Mouse (Mus musculus) liver, embryonic 16.5 days (tissue): ENCODE measurements around the gene Lrch1. TPM values are rescaled to one million over a fixed set of nuclear protein-coding genes. Genes with fewer than 3 reads are reported as not detected.

Experiments used
- ATAC-seq: fragments of 200-750 bp; cut with Nextera tagmentation; 2 replicates; pipeline ENCODE4 v1.8.0; 2017; ENCODE audit warnings: low read depth, mild to moderate bottlenecking, moderate number of reproducible peaks, moderate library complexity
- H3K27ac ChIP-seq: fragments of 300-500 bp; sonication (generic); 2 replicates; pipeline ENCODE4 v1.5.1; 2014; ENCODE audit warnings: mild to moderate bottlenecking, low read length
- H3K27me3 ChIP-seq: fragments of 300-500 bp; sonication (generic); 2 replicates; pipeline ENCODE4 v1.6.1; 2014; ENCODE audit warnings: low read depth, low read length, mixed read lengths; ENCODE audit not compliant: control insufficient read depth, insufficient read depth
- H3K36me3 ChIP-seq: fragments of 300-500 bp; sonication (generic); 2 replicates; pipeline ENCODE4 v1.6.1; 2014; ENCODE audit warnings: mild to moderate bottlenecking; ENCODE audit not compliant: control insufficient read depth, insufficient read depth
- H3K4me1 ChIP-seq: fragments of 300-500 bp; sonication (generic); 2 replicates; pipeline ENCODE4 v1.6.1; 2014; ENCODE audit warnings: low read depth, low read length, mixed read lengths; ENCODE audit not compliant: control insufficient read depth
- H3K4me2 ChIP-seq: fragments of 300-500 bp; sonication (generic); 2 replicates; pipeline ENCODE4 v1.6.1; 2014; ENCODE audit warnings: low read depth, low read length, mixed read lengths
- H3K4me3 ChIP-seq: fragments of 300-500 bp; sonication (generic); 2 replicates; pipeline ENCODE4 v1.5.1; 2014; ENCODE audit warnings: low read depth, mild to moderate bottlenecking, low read length
- H3K9ac ChIP-seq: fragments of 300-500 bp; sonication (generic); 2 replicates; pipeline ENCODE4 v1.6.1; 2014; ENCODE audit warnings: low read depth, low read length
- H3K9me3 ChIP-seq: fragments of 300-500 bp; sonication (generic); replicated peaks from 2 replicates; pipeline ENCODE4 v1.6.1; 2016; ENCODE audit warnings: low read length; ENCODE audit not compliant: control insufficient read depth
- WGBS: fragments of 180-500 bp; shearing (Covaris S2); extraction: QIAGEN DNeasy Blood & Tissue Kit; methylation state at CpG from one replicate; pipeline ENCODE4 v1.1.7; 2014; ENCODE audit not compliant: insufficient replicate concordance; 5-methylcytosine and 5-hydroxymethylcytosine counted together
- polyA plus RNA-seq: library from polyadenylated mRNA; unstranded; fragments of >200 nt; fragmentation: Nextera tagmentation; extraction: Ambion mirVana; gene quantifications from 2 replicates; pipeline ENCODE4 v1.2.1, GENCODE M21; 2015

The Lrch1 gene
- polyA plus RNA-seq, 1 experiment from 2014 or later: 4.5 TPM

GRCm38 (mm10) chr14:74788766-74789165 lies 158.9 kb downstream of the Lrch1 start:
- WGBS: 70% methylated on average over 8 of the region's 8 CpGs
- no peak for ATAC-seq
- H3K27me3 ChIP-seq: no peaks in the 10 kb centered on the region
- no peak overlapping the region for H3K4me3 ChIP-seq
- no peaks in the 10 kb centered on the region for H3K4me1 ChIP-seq
- no peak overlapping the region for H3K4me2 ChIP-seq
- H3K27ac ChIP-seq: no peak overlapping the region
- no peak overlapping the region for H3K9ac ChIP-seq
- H3K36me3 ChIP-seq: peaks cover 7% of the 10 kb centered on the region
- no peaks in the 10 kb centered on the region for H3K9me3 ChIP-seq

GRCm38 (mm10) chr14:74787717-74788116 lies 160.0 kb downstream of the Lrch1 start:
- no peaks in the 10 kb centered on the region for H3K27me3 ChIP-seq
- no peaks in the 10 kb centered on the region for H3K4me1 ChIP-seq
- no peak overlapping the region for H3K4me2 ChIP-seq
- 83% methylated on average over 3 of the region's 3 CpGs for WGBS
- H3K36me3 ChIP-seq: peaks cover 12% of the 10 kb centered on the region
- H3K9ac ChIP-seq: no peak overlapping the region
- no peak overlapping the region for H3K27ac ChIP-seq
- no peak for ATAC-seq
- H3K9me3 ChIP-seq: no peaks in the 10 kb centered on the region
- H3K4me3 ChIP-seq: no peak overlapping the region

GRCm38 (mm10) chr14:74784243-74784934 lies 163.3 kb downstream of the Lrch1 start:
- H3K4me2 ChIP-seq: no peak overlapping the region
- H3K9me3 ChIP-seq: no peaks in the 10 kb centered on the region
- no peak overlapping the region for H3K4me3 ChIP-seq
- 80% methylated on average over 11 of the region's 11 CpGs for WGBS
- no peak overlapping the region for H3K9ac ChIP-seq
- H3K27ac ChIP-seq: no peak overlapping the region
- H3K4me1 ChIP-seq: no peaks in the 10 kb centered on the region
- H3K36me3 ChIP-seq: peaks cover 12% of the 10 kb centered on the region
- no peaks in the 10 kb centered on the region for H3K27me3 ChIP-seq
- no peak for ATAC-seq

- Histone ChIP-seq H3K36me3 (peaks cover 8% of the 10 kb centered on the region), H3K9me3 (no peaks in the 10 kb centered on the region), H3K27ac (no peak overlapping the region), H3K4me3 (no peak overlapping the region), H3K27me3 (no peaks in the 10 kb centered on the region), H3K9ac (no peak overlapping the region), H3K4me2 (no peak overlapping the region), H3K4me1 (no peaks in the 10 kb centered on the region)
- ATAC-seq: no peak
- WGBS: 57% methylated on average over 10 of the region's 10 CpGs
These were observed 173.5 kb downstream of the Lrch1 start for GRCm38 (mm10) chr14:74774046-74774619.

- no peak overlapping the region for H3K9ac ChIP-seq
- no peaks in the 10 kb centered on the region for H3K4me1 ChIP-seq
- no peaks in the 10 kb centered on the region for H3K27me3 ChIP-seq
- no peak overlapping the region for H3K4me3 ChIP-seq
- H3K27ac ChIP-seq: no peak overlapping the region
- WGBS: 50% methylated on average over 1 of the region's 1 CpGs
- no peaks in the 10 kb centered on the region for H3K9me3 ChIP-seq
- no peak for ATAC-seq
- H3K4me2 ChIP-seq: no peak overlapping the region
- peaks cover 11% of the 10 kb centered on the region for H3K36me3 ChIP-seq
These were observed 179.8 kb downstream of the Lrch1 start for GRCm38 (mm10) chr14:74767892-74768291.

- Histone ChIP-seq H3K27me3 (no peaks in the 10 kb centered on the region), H3K9me3 (no peaks in the 10 kb centered on the region), H3K4me1 (no peaks in the 10 kb centered on the region), H3K9ac (no peak overlapping the region), H3K36me3 (peaks cover 5% of the 10 kb centered on the region), H3K4me2 (no peak overlapping the region), H3K27ac (no peak overlapping the region), H3K4me3 (no peak overlapping the region)
- no peak for ATAC-seq
- 54% methylated on average over 10 of the region's 10 CpGs for WGBS
These were observed 183.3 kb downstream of the Lrch1 start for GRCm38 (mm10) chr14:74764191-74764918.

- Histone ChIP-seq H3K27me3 (no peaks in the 10 kb centered on the region), H3K9ac (no peak overlapping the region), H3K4me3 (no peak overlapping the region), H3K27ac (no peak overlapping the region), H3K36me3 (peaks cover 29% of the 10 kb centered on the region), H3K9me3 (no peaks in the 10 kb centered on the region), H3K4me1 (peaks cover 13% of the 10 kb centered on the region), H3K4me2 (no peak overlapping the region)
- 78% methylated on average over 6 of the region's 6 CpGs for WGBS
- ATAC-seq: no peak
These were observed 210.8 kb downstream of the Lrch1 start for GRCm38 (mm10) chr14:74736850-74737249.

GRCm38 (mm10) chr14:74735471-74735870 lies 212.2 kb downstream of the Lrch1 start:
- Histone ChIP-seq H3K4me1 (peaks cover 16% of the 10 kb centered on the region), H3K36me3 (peaks cover 17% of the 10 kb centered on the region), H3K9ac (no peak overlapping the region), H3K4me3 (no peak overlapping the region), H3K9me3 (no peaks in the 10 kb centered on the region), H3K4me2 (no peak overlapping the region), H3K27me3 (no peaks in the 10 kb centered on the region), H3K27ac (no peak overlapping the region)
- no peak for ATAC-seq
- 64% methylated on average over 6 of the region's 6 CpGs for WGBS

- Histone ChIP-seq H3K27ac (peak overlapping the region; percentile 24; the same call in 1 of the 2 replicates), H3K4me2 (peak overlapping the region; percentile 81), H3K9me3 (no peaks in the 10 kb centered on the region), H3K27me3 (no peaks in the 10 kb centered on the region), H3K36me3 (peaks cover 6% of the 10 kb centered on the region), H3K4me1 (peaks cover 16% of the 10 kb centered on the region), H3K9ac (peak overlapping the region; percentile 29), H3K4me3 (peak overlapping the region; percentile 86)
- ATAC-seq: no peak
- WGBS: 54% methylated on average over 2 of the region's 2 CpGs
These were observed 214.3 kb downstream of the Lrch1 start for GRCm38 (mm10) chr14:74733397-74733796.
